Mouse (Mus musculus) lung, adult 2 months (tissue): Measurements from ENCODE around the gene Gtf2ird1.

Source experiments
- CTCF ChIP-seq: fragments of 200-500 bp; IDR thresholded peaks from 2 replicates; pipeline ENCODE4 v1.5.1; 2011; ENCODE audit warnings: mild to moderate bottlenecking, low read length, control low read depth; ENCODE audit not compliant: insufficient read depth
- POLR2A ChIP-seq: fragments of 200-500 bp; IDR thresholded peaks from 2 replicates; pipeline ENCODE4 v1.6.1; 2011; ENCODE audit warnings: low read depth, mild to moderate bottlenecking, control low read depth, low read length, borderline replicate concordance; ENCODE audit errors: extremely low read depth

DNA sequence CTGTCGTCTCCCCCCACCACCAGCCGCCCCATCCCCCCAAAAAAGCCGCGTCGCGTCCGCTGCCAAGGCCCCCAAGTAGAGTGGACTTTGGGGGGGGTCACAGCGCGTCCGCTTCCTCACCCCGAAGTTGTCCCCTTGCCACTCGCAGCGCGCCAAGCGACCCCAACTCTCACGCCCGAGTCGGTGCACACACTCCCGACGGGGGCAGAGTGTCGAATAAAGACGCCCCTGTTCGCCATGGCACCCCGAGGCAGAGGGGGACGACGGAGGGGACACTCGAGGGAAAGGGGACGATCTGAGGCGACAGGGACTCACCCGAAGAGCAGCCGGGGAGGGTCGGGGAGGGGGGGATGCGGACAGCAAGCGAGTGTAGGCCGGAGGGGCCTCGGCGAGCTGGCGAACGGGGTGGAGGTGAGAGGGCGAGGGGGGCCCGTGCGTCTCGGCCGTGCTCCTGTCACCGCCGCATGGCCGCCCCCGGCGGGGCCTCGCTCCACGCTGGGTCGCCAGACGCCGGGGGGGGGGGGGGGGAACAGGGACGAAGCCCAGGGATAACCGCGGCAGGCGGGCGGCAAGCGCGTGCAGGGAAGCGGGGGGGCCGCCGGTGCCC lies 142.3 kb downstream of the Gtf2ird1 start:
- TF ChIP-seq CTCF = no peak
- no peak for TF ChIP-seq POLR2A
